Mouse (Mus musculus): ENCODE measurements around the gene Lrrc8c. TPM values are rescaled to one million over a fixed set of nuclear protein-coding genes. Genes with fewer than 3 reads are reported as not detected.

Lrrc8c gene
- polyA plus RNA-seq, 1 experiment from 2014 or later: 14.7 TPM

DNA sequence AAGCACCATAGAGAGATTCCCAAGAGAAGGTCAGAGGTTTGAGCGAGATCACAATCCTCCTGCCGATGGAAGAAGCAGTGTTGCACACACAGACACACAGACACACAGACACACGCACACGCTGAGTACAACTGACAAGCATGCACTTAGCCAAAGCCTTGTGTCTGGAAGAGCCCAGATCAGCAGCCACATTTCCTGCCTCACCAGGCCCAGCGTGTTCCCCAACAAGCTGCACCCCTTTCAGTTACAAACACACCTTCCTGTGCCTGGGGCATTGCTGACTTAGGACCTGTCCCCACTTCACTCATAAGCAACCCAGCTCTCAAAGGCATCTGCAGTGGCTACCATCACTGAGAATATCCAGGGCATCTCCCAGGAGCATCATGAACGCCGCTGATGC, 25.8 kb upstream of the Lrrc8c start:
- H3K27me3 ChIP-seq (replicated peaks): no peaks in the 10 kb centered on the region
- H3K4me1 ChIP-seq: peaks cover 32% of the 10 kb centered on the region
- 93% methylated on average over 7 of the region's 7 CpGs for WGBS
- H3K27ac ChIP-seq (replicated peaks): no peak overlapping the region
- H3K4me3 ChIP-seq (replicated peaks): no peak overlapping the region
- H3K9ac ChIP-seq (replicated peaks): no peak overlapping the region
- no peak for ATAC-seq (ENCODE audit: low FRiP score)
- H3K4me2 ChIP-seq: no peak overlapping the region
- no peaks in the 10 kb centered on the region for H3K9me3 ChIP-seq (replicated peaks)
- H3K36me3 ChIP-seq: no peaks in the 10 kb centered on the region

DNA sequence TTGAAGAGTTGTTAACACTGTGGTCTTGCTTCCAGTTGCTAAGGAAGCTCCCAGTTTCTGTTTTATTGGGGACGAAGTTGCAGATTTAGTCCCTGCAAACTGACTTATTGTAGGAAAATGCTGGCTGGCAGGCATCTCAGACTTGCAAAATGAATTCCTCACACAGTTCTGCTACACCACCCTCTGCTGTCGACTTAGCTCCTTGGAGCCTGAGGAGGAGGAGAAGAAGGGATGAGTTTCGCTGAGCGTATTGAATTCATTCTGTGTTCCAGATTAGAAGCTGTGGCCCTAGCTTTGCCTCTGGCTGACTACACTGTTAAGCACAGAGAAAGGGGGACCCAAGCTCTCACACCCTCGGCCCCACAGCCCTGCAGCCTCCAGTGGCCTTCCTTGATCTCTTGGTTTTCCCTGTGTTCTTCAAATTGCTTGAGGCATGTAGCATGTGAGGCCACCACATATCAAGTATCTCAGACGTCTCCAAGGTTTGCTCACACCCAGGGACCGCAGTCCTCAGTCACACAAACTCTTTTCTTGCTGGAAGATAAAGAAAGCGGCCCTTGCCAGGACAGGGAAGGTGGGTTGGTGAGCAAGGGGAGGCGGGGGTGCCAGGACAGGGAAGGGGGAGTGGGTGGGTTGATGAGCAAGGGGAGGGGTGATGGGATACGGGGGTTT, 24.8 kb upstream of the Lrrc8c start:
- no peaks in the 10 kb centered on the region for H3K36me3 ChIP-seq
- 34% methylated on average over 10 of the region's 10 CpGs for WGBS
- no peak overlapping the region for H3K4me2 ChIP-seq
- no peaks in the 10 kb centered on the region for H3K27me3 ChIP-seq (replicated peaks)
- ATAC-seq (ENCODE audit: low FRiP score): no peak
- H3K27ac ChIP-seq (replicated peaks): no peak overlapping the region
- no peak overlapping the region for H3K9ac ChIP-seq (replicated peaks)
- no peak overlapping the region for H3K4me3 ChIP-seq (replicated peaks)
- H3K9me3 ChIP-seq (replicated peaks): no peaks in the 10 kb centered on the region
- H3K4me1 ChIP-seq: peaks cover 34% of the 10 kb centered on the region

DNA sequence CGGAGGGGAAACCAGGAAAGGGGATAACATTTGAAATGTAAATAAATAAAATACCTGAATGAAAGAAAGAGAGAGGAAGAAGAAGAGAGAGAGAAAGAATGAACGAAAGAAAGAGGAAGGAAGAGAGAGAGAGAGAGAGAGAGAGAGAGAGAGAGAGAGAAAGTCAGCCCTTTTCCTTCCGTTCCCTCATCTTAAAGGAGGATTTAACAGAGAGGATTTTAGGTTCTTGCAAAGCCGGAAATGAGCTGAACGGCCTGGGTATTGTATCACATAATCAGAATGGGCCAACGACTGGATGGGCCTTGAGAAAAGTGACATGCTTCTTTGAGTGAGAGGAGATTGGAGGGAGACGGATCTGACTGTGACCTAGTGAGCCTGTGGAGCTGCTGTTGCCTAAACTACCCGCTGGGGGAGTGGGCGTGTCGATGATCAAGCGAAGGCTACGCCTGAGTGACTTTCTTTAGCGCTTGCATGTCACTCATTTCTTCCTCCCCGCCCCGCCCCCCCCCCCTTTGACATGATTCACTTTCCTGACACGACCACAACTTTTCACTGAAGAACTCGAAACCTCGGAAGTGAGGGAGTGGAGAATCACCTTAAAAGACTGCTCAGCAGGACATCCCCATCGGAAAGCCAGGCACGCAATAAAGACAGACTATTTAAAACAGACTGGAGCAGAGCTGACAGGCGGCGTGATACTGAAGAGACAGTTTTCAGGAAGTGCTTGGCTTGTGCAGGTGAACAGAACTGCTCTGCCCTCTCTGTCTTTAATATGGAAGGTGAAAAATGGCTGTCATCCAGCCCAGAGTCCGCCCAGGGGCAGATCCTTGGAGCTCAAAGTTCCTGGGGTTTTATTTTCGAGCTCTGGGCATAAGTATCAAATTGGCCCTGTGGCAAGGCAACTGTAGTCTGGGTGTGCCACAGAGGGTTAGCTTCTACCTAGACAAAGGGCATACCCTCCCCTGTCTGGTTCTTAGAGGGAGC, 24.0 kb upstream of the Lrrc8c start:
- H3K27ac ChIP-seq (replicated peaks): no peak overlapping the region
- 0 out of 2 replicates have a peak, but pooled peaks have one; percentile 62 for ATAC-seq (ENCODE audit: low FRiP score)
- H3K4me2 ChIP-seq: peak overlapping the region; percentile 53
- no peaks in the 10 kb centered on the region for H3K36me3 ChIP-seq
- no peaks in the 10 kb centered on the region for H3K27me3 ChIP-seq (replicated peaks)
- H3K4me3 ChIP-seq (replicated peaks): peak overlapping the region; percentile 18
- peaks cover 36% of the 10 kb centered on the region for H3K4me1 ChIP-seq
- 4% methylated on average over 21 of the region's 24 CpGs for WGBS
- no peaks in the 10 kb centered on the region for H3K9me3 ChIP-seq (replicated peaks)
- H3K9ac ChIP-seq (replicated peaks): peak overlapping the region; percentile 33

DNA sequence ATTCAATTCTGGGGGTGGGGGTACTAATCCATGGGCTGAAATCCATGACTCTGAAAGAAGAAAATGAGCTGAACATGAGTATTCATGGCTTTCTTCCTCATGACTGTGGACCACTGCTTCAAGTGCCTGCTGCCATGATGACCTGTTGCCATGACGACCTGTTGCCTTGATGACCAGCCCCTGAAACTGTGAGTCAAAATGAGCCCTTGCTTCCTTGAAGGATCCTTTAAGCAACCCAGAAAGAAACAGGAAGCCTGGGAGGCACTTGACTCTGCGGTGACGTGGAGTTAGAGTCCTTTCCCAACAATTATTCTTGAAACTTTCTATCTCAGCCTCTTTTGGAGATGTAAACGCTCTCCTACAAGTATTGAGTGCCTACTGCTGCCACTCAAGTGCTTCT, 23.1 kb upstream of the Lrrc8c start:
- Histone ChIP-seq H3K27me3 (replicated peaks) (no peaks in the 10 kb centered on the region), H3K27ac (replicated peaks) (no peak overlapping the region), H3K36me3 (no peaks in the 10 kb centered on the region), H3K4me2 (no peak overlapping the region), H3K9ac (replicated peaks) (no peak overlapping the region), H3K4me3 (replicated peaks) (no peak overlapping the region), H3K4me1 (peaks cover 43% of the 10 kb centered on the region), H3K9me3 (replicated peaks) (no peaks in the 10 kb centered on the region)
- 77% methylated on average over 4 of the region's 4 CpGs for WGBS
- ATAC-seq (ENCODE audit: low FRiP score): no peak

DNA sequence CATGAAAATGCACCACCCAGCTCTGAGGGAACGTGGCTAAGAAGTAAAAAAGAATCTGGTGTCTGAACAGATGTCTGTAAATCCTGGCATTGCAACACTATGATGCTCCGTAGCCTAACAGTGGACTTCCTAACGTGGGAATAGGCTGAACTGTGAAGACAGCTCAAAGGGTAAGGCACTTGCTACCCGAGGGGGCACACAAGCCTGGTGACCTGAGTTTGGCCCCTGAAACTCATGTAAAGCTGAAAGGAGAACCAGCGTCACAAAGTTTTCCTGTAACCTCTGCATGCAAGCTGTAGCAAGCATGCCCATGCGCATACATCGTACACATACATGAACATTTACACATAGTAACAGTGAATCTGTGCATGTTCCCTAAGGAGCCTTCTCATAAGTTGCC, 22.6 kb upstream of the Lrrc8c start:
- Histone ChIP-seq H3K9me3 (replicated peaks) (no peaks in the 10 kb centered on the region), H3K9ac (replicated peaks) (no peak overlapping the region), H3K4me2 (no peak overlapping the region), H3K36me3 (no peaks in the 10 kb centered on the region), H3K27me3 (replicated peaks) (no peaks in the 10 kb centered on the region), H3K27ac (replicated peaks) (no peak overlapping the region), H3K4me1 (peaks cover 43% of the 10 kb centered on the region), H3K4me3 (replicated peaks) (no peak overlapping the region)
- 70% methylated on average over 7 of the region's 7 CpGs for WGBS
- no peak for ATAC-seq (ENCODE audit: low FRiP score)

DNA sequence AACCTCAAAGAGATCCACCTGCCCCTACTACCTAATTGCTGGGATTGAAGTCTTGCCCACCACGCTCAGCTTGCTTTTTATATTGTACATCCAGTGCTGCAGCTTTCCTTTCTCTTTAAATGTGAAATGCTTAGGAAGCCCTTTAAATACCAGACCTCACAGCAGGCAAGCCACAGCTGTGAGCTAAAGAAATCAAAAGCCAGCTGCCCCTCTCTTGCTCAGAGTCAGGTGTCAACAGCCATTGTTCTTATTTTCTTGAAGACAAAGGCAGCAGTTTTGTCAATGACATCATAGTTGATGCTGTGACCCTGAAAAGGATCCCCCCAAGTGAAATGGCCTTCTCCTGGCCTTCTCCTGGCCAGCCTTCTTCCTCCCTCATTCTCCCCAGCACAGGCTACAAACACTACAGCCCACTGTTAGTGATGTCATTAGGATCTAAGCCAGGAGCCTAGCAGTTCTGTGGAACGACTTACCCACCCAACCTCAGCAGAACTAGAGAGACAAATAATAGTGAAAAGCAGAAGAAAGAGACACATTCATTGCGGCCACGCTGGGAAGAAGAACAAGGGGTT, 20.7 kb upstream of the Lrrc8c start:
- WGBS: 37% methylated on average over 4 of the region's 4 CpGs
- H3K4me2 ChIP-seq: no peak overlapping the region
- no peaks in the 10 kb centered on the region for H3K27me3 ChIP-seq (replicated peaks)
- peak overlapping the region; percentile 58 for H3K27ac ChIP-seq (replicated peaks)
- no peak for ATAC-seq (ENCODE audit: low FRiP score)
- no peaks in the 10 kb centered on the region for H3K9me3 ChIP-seq (replicated peaks)
- H3K9ac ChIP-seq (replicated peaks): no peak overlapping the region
- H3K4me3 ChIP-seq (replicated peaks): no peak overlapping the region
- H3K36me3 ChIP-seq: no peaks in the 10 kb centered on the region
- H3K4me1 ChIP-seq: peaks cover 26% of the 10 kb centered on the region

DNA sequence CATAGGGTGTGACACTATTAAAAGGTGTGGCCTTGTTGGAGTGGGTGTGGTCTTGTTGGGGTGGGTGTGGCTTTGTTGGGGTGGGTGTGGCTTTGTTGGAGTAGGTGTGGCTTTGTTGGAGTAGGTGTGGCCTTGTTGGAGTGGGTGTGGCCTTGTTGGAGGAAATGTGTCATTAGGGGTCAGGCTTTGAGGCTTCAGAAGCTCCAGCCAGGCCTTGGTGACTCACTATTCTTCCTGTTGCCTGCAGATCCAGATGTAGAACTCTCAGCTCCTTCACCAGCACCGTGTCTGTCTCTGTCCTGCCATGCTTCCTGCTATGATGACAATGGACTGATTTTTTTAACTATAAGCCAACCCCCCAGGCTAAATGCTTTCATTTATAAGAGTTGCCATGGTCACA, 19.8 kb upstream of the Lrrc8c start:
- H3K4me1 ChIP-seq: peaks cover 25% of the 10 kb centered on the region
- ATAC-seq (ENCODE audit: low FRiP score): no peak
- no peaks in the 10 kb centered on the region for H3K9me3 ChIP-seq (replicated peaks)
- no peaks in the 10 kb centered on the region for H3K27me3 ChIP-seq (replicated peaks)
- no peak overlapping the region for H3K9ac ChIP-seq (replicated peaks)
- no peak overlapping the region for H3K4me2 ChIP-seq
- WGBS: 50% methylated on average over 1 of the region's 1 CpGs
- H3K36me3 ChIP-seq: no peaks in the 10 kb centered on the region
- 0 out of 2 replicates have a peak overlapping the region, but pooled peaks have one; percentile 13 for H3K27ac ChIP-seq (replicated peaks)
- H3K4me3 ChIP-seq (replicated peaks): no peak overlapping the region

DNA sequence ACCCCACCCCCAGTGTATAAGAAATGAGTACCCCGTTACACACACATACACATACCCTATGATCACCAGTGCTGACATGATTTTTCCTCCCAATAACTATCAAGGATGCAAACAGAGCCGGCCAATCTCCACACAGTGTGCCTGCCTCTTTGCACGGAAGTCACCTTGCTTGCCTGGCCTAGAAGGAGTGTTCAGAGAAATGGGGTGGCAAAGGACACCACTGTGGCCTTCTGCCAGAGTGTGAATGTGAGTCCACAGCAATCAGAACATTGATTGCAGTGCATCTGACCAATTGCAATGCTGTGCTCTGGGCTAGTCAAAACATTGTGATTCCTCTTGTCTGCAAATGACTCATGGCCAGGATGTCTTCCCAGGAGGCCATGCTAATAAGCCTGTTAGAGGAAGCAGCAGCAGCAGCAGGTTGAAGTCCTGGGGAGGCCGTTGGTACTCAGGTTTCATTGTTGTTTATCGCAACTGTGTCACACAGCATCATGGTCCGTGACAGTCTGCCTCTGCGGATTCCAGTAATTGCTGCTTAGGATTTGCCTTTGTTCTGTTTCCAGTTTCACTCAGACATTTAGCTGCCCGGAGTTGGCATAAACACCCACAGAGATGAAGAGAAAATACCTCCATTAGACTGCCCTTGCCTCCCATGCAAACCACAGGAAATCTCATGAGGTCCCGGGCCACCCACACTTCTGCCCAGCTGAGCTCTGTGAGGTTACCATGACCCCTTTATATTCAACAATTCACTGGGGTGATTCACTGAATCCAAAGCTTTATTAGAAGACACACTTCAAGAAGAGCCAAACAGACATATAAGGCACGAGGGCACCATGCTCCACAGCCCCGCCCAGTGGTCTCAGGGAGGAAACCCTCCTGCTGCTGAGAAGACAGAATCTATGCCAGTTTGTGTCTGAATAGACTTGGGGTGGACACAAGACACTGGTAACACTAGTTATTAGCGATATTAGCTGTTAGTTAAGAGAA, 18.8 kb upstream of the Lrrc8c start:
- peaks cover 15% of the 10 kb centered on the region for H3K4me1 ChIP-seq
- H3K9me3 ChIP-seq (replicated peaks): no peaks in the 10 kb centered on the region
- peak overlapping the region; percentile 12; the same call in 1 of the 2 replicates for H3K9ac ChIP-seq (replicated peaks)
- H3K4me3 ChIP-seq (replicated peaks): no peak overlapping the region
- peak overlapping the region; percentile 42; the same call in 1 of the 2 replicates for H3K27ac ChIP-seq (replicated peaks)
- no peak for ATAC-seq (ENCODE audit: low FRiP score)
- no peaks in the 10 kb centered on the region for H3K36me3 ChIP-seq
- 38% methylated on average over 12 of the region's 12 CpGs for WGBS
- H3K27me3 ChIP-seq (replicated peaks): no peaks in the 10 kb centered on the region
- no peak overlapping the region for H3K4me2 ChIP-seq

DNA sequence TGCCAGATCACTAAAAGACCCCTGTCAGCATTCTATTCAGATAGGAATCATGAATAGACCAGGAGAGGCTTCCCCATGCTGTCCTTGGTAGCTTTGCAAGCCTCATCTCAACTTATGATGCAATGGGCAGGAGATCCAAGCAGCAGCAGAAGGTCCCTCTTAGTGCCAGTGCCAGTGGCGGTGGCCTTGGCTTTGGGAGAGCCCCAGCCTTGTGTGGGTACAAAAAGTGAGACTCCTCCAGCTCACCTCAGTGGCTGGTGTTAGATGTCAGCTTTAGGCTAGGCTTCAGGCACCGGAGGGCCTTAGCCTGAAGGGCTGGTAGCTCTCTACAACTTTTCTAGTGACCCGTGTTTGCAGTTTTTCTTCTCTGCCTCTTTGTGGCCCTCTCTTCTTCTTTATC, 18.1 kb upstream of the Lrrc8c start:
- H3K27ac ChIP-seq (replicated peaks): no peak overlapping the region
- WGBS: 89% methylated on average over 3 of the region's 3 CpGs

DNA sequence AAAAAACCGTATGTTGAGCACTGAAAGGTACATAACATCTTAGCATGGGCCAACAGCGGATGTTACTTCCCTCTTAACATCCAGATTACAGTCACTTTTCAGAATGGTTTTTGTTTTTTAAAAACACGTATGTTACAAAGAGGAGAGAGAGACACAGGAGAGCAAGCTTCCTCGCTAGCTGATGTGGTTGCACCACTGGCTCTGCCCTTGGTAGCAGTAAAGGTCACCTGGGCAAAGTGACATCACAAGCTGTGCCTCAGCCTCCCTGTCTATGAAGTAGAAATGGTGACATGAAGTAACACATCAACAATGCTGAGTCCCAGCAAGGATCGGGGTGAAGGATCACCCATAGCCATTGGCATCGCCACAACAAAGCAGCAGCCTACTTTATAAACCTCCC, 10.4 kb upstream of the Lrrc8c start:
- ATAC-seq (ENCODE audit: low FRiP score): no peak
- H3K36me3 ChIP-seq: no peaks in the 10 kb centered on the region
- H3K9me3 ChIP-seq (replicated peaks): no peaks in the 10 kb centered on the region
- no peaks in the 10 kb centered on the region for H3K27me3 ChIP-seq (replicated peaks)
- no peak overlapping the region for H3K27ac ChIP-seq (replicated peaks)
- WGBS: 91% methylated on average over 6 of the region's 6 CpGs
- H3K4me3 ChIP-seq (replicated peaks): no peak overlapping the region
- H3K4me1 ChIP-seq: no peaks in the 10 kb centered on the region
- no peak overlapping the region for H3K4me2 ChIP-seq
- no peak overlapping the region for H3K9ac ChIP-seq (replicated peaks)

More for the DNA sequence above, 18.1 kb upstream of the Lrrc8c start:
- Histone ChIP-seq H3K9ac (replicated peaks) (no peak overlapping the region), H3K27me3 (replicated peaks) (no peaks in the 10 kb centered on the region), H3K36me3 (no peaks in the 10 kb centered on the region), H3K9me3 (replicated peaks) (no peaks in the 10 kb centered on the region), H3K4me1 (peaks cover 12% of the 10 kb centered on the region), H3K4me3 (replicated peaks) (no peak overlapping the region), H3K4me2 (no peak overlapping the region)
- ATAC-seq (ENCODE audit: low FRiP score): no peak

DNA sequence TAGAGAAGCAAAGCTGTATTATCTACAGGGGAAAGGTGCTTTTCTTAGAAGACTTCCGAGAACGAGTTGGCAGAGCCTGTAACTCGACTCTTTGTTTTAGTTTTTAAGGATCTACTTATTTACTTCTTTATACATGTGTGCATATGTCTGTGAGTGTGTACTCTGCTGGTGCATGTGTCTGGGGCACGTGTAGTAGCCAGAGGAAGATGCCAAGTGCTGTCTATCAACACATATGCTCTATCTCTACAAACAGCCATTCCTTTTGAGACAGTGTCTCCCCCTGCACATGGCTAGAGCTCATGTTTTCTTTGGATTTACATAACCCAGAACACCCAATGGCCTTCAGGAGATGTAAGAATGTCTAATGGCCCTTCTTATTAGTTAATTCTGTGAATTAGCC, 6.9 kb upstream of the Lrrc8c start:
- no peaks in the 10 kb centered on the region for H3K9me3 ChIP-seq (replicated peaks)
- H3K9ac ChIP-seq (replicated peaks): no peak overlapping the region
- ATAC-seq (ENCODE audit: low FRiP score): no peak
- no peaks in the 10 kb centered on the region for H3K4me1 ChIP-seq
- no peak overlapping the region for H3K4me3 ChIP-seq (replicated peaks)
- H3K36me3 ChIP-seq: no peaks in the 10 kb centered on the region
- 77% methylated on average over 4 of the region's 4 CpGs for WGBS
- H3K4me2 ChIP-seq: no peak overlapping the region
- no peak overlapping the region for H3K27ac ChIP-seq (replicated peaks)
- H3K27me3 ChIP-seq (replicated peaks): 0 out of 2 replicates have a peak, but pooled peaks cover 2% of the 10 kb centered on the region

All from neural tube, embryonic 15.5 days (tissue).